Mouse (Mus musculus): ENCODE results near the gene Slc4a10. TPM values are rescaled to one million over a fixed set of nuclear protein-coding genes. Genes with fewer than 3 reads are reported as not detected.

Slc4a10 gene
- polyA plus RNA-seq, 1 experiment from 2014 or later = not detected

DNA sequence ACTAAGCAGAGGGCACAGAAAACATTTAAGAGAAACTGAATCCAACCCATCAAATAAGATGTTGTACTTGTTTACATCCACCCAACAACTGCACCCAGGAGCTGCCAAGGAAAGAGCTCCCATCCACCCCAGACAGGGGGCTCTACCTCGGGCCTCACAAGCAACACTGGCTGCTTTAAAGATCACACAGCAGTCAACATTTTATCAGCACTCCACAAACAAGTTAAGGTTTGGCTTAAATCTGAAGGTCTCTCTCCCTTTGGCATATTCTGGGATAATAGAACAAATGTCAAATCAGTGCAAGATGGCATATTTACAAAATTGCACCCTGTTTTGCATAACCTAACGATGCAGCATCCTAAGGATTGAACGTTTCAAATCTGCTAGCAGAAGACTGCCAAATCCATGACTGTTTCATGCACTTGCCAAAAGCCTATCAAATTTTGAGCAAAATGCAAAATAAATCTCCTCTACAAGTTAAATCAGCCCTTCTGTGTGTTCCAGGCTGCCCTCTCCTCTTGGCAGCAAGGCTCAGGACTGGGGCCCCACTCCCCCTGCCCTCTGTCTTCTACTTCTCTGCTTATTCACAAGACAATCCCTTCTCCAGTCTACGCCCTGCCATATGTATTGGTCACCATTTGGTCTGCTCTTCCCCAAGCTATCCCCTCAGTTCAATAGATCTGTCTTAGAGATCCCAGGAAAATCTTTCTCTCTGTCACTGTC lies 293.1 kb downstream of the Slc4a10 start:
- Histone ChIP-seq H3K36me3 (no peaks in the 10 kb centered on the region), H3K4me3 (no peak overlapping the region), H3K27ac (no peak overlapping the region), H3K27me3 (ENCODE audit: low read depth, poor library complexity, severe bottlenecking) (0 out of 2 replicates have a peak, but pooled peaks cover 4% of the 10 kb centered on the region), H3K4me1 (no peaks in the 10 kb centered on the region), H3K9me3 (replicated peaks) (no peaks in the 10 kb centered on the region)
- no peak for DNase-seq (ENCODE audit: low spot score)
- WGBS = 70% methylated on average over 4 of the region's 4 CpGs

DNA sequence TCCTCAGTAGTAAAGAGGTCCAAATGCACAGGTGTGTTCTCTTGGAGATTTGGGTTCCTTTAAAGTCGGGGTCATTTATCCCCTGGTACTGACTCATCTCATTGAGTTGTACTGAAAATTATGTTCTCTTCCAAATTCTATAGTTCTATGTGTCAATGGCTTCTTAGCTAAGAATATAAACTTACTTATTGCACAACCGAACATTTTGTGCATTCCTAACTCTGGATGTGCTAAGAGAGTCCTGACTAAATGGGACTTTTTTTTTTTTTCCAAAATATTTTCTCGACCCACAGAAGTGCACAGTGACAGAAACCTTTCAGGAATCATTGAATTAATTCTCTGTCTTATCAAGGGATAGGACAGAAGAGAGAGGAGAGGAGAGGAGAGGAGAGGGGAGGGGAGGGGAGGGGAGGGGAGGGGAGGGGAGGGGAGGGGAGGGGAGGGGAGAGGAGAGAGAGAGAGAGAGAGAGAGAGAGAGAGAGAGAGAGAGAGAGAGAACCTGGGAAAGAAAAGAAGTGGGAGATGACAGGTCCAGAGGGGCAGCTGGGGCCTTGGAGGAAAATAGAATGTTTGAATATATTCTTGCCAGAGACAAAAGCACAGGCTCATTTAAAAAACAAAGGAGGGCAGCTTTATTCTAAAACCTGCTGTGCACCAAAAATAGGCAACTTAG lies 294.9 kb downstream of the Slc4a10 start:
- no peaks in the 10 kb centered on the region for H3K9me3 ChIP-seq (replicated peaks)
- WGBS = 77% methylated on average over 3 of the region's 3 CpGs
- no peak overlapping the region for H3K4me3 ChIP-seq
- no peaks in the 10 kb centered on the region for H3K4me1 ChIP-seq
- no peak for DNase-seq (ENCODE audit: low spot score)
- H3K27ac ChIP-seq = no peak overlapping the region
- 0 out of 2 replicates have a peak, but pooled peaks cover 4% of the 10 kb centered on the region for H3K27me3 ChIP-seq (ENCODE audit: low read depth, poor library complexity, severe bottlenecking)
- H3K36me3 ChIP-seq = no peaks in the 10 kb centered on the region

DNA sequence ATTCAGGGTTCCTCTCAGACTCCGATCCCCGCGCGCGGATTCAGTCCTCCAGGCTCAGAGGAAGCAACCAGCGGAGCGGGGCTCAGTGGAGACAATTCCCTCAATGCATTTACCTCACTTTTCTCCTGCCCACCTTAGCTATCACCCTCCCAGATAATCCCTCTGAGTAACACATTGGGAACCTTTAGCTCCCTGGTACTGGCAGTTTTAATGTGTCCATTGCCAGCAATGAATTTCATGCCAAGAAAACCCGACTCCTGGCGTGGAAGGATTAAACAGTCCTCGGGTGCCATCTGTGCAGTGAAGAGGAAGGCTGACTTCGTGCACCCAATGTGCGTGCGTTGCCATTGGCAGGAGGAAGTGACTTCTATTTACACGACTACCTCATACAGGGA lies 295.5 kb downstream of the Slc4a10 start:
- no peaks in the 10 kb centered on the region for H3K4me1 ChIP-seq
- 59% methylated on average over 14 of the region's 14 CpGs for WGBS
- DNase-seq (ENCODE audit: low spot score) = no peak
- no peak overlapping the region for H3K27ac ChIP-seq
- no peaks in the 10 kb centered on the region for H3K36me3 ChIP-seq
- no peak overlapping the region for H3K4me3 ChIP-seq
- 0 out of 2 replicates have a peak, but pooled peaks cover 4% of the 10 kb centered on the region for H3K27me3 ChIP-seq (ENCODE audit: low read depth, poor library complexity, severe bottlenecking)
- H3K9me3 ChIP-seq (replicated peaks) = no peaks in the 10 kb centered on the region

DNA sequence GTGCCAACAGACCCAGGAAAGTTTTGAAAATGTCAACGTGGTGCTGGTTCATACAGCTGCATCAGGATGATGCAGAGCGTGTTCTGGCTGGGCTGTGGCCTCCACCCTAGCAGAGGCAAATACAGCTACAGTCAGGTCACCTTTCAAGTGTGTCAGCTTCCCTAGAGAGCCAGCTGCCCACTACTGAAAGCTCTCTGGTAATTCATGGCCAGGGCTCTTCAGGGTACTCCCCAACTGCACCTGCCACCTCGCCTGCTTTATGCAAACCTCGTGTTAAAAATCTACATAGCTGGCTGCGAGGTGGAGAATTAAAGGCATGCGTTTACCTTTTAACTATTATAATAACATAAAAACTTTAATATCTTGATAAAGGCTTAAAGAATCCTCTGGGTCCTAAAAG lies 298.1 kb downstream of the Slc4a10 start:
- WGBS = 60% methylated on average over 6 of the region's 6 CpGs
- H3K9me3 ChIP-seq (replicated peaks) = no peaks in the 10 kb centered on the region
- DNase-seq (ENCODE audit: low spot score) = no peak
- no peak overlapping the region for H3K27ac ChIP-seq
- H3K4me3 ChIP-seq = no peak overlapping the region
- H3K4me1 ChIP-seq = no peaks in the 10 kb centered on the region
- no peaks in the 10 kb centered on the region for H3K36me3 ChIP-seq
- H3K27me3 ChIP-seq (ENCODE audit: low read depth, poor library complexity, severe bottlenecking) = 0 out of 2 replicates have a peak, but pooled peaks cover 4% of the 10 kb centered on the region

DNA sequence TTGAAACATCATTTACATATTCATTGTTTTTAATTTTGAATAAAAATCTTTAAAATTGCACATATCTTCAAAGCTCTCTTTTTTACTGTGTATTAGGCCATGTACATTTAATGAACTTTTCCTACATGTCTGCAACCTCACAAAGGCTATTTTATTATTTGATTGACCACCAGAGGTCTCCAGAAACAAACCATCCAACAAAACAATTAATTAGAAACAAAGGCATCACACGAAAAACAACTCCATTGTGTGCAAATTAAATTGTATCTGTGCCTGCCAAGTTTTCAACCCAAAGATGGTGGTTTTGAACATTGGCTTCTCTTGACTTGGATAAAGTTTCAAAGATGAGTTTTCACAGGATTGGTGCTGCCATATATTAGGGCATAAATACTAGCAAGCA lies 300.5 kb downstream of the Slc4a10 start:
- H3K4me3 ChIP-seq = no peak overlapping the region
- no peaks in the 10 kb centered on the region for H3K4me1 ChIP-seq
- H3K27me3 ChIP-seq (ENCODE audit: low read depth, poor library complexity, severe bottlenecking) = 0 out of 2 replicates have a peak, but pooled peaks cover 3% of the 10 kb centered on the region
- DNase-seq (ENCODE audit: low spot score) = no peak
- WGBS = 35% methylated on average over 1 of the region's 1 CpGs
- H3K27ac ChIP-seq = no peak overlapping the region
- H3K9me3 ChIP-seq (replicated peaks) = no peaks in the 10 kb centered on the region
- no peaks in the 10 kb centered on the region for H3K36me3 ChIP-seq

DNA sequence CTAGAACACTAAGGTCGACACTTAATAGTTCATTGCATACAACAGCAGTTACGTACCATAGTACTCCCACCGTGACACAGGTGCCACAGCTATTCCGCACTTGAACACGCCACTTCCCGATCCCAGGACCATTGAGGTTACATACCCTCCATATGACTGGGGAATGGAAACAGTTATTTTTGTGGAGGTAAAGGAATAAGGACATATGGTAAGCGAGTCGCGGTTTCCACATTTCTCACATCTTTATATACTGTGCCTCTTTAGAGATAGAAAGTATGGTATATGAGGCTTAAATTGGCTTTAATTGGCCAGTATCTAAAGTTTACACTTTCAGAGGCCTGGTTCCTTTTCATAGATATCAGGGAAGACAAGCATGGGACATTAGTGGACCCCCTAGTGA lies 301.5 kb downstream of the Slc4a10 start:
- Histone ChIP-seq H3K4me3 (no peak overlapping the region), H3K36me3 (no peaks in the 10 kb centered on the region), H3K27ac (no peak overlapping the region), H3K9me3 (replicated peaks) (no peaks in the 10 kb centered on the region), H3K4me1 (no peaks in the 10 kb centered on the region), H3K27me3 (ENCODE audit: low read depth, poor library complexity, severe bottlenecking) (no peaks in the 10 kb centered on the region)
- DNase-seq (ENCODE audit: low spot score) = no peak
- WGBS = 96% methylated on average over 9 of the region's 9 CpGs

DNA sequence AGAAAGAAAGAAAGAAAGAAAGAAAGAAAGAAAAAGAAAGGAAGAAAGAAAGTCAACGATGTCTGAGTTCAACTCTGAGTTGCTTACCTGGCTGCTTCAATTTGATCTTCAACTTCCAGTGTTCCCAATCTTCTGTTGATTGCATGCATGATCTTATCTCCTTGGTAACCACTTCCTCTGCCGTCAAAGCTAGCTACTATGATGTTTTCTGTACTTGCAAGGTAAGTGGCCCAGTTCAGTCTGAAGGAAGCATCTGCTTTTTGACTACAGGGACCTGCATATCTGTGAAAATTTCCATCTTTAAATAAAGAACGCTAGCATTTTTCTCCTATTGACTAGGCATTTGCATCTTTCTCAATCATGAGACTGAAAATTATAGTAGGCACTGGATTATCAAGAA lies 305.8 kb downstream of the Slc4a10 start:
- no peaks in the 10 kb centered on the region for H3K36me3 ChIP-seq
- H3K4me3 ChIP-seq = no peak overlapping the region
- no peak for DNase-seq (ENCODE audit: low spot score)
- WGBS = 82% methylated on average over 3 of the region's 3 CpGs
- H3K9me3 ChIP-seq (replicated peaks) = no peaks in the 10 kb centered on the region
- H3K27me3 ChIP-seq (ENCODE audit: low read depth, poor library complexity, severe bottlenecking) = no peaks in the 10 kb centered on the region
- peaks cover 8% of the 10 kb centered on the region; the same call in 1 of the 2 replicates for H3K4me1 ChIP-seq
- no peak overlapping the region for H3K27ac ChIP-seq

DNA sequence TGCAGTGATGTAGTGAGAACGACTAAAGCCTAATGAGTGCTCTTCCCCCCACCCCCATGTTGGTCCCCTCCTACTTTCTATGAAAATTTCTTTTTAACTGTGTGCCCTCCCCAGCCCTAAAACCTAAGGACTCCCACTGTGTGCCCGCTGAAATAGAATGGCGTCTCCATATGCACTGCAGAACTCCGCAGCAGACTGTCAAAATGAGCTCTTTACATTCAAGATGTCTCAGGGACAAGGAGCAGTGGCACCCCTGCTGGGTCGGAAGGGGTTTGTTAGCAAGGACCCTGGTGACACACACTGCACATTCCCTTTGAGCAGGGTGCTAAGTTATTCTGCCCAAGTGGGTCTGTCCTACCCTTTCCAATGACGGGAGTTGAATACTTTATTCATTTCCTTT lies 309.5 kb downstream of the Slc4a10 start:
- no peak for DNase-seq (ENCODE audit: low spot score)
- Histone ChIP-seq H3K27me3 (ENCODE audit: low read depth, poor library complexity, severe bottlenecking) (no peaks in the 10 kb centered on the region), H3K27ac (no peak overlapping the region), H3K36me3 (no peaks in the 10 kb centered on the region), H3K9me3 (replicated peaks) (no peaks in the 10 kb centered on the region), H3K4me1 (peaks cover 8% of the 10 kb centered on the region; the same call in 1 of the 2 replicates), H3K4me3 (no peak overlapping the region)
- 58% methylated on average over 6 of the region's 6 CpGs for WGBS

DNA sequence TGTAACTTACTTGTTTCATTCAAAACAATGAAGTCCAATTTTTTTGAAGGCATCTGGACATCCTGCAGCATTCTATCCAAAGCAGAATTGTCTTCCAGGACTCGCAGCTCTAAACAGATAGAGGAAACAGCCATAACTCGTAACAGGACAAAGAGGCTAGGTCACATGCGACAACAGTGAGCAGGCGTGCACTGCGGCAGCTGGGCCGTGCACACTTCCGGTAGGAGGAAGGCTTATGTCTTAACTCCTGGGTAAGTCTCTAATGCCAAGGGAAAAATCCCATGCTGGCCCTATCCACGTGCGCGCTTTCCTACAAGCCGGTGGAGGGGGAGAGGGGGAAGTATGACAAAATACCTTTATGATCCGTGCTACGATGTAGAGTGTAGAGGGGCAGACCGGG lies 310.3 kb downstream of the Slc4a10 start:
- DNase-seq (ENCODE audit: low spot score) = no peak
- 91% methylated on average over 14 of the region's 14 CpGs for WGBS
- Histone ChIP-seq H3K9me3 (replicated peaks) (no peaks in the 10 kb centered on the region), H3K27me3 (ENCODE audit: low read depth, poor library complexity, severe bottlenecking) (no peaks in the 10 kb centered on the region), H3K36me3 (no peaks in the 10 kb centered on the region), H3K4me1 (peaks cover 8% of the 10 kb centered on the region; the same call in 1 of the 2 replicates), H3K27ac (no peak overlapping the region), H3K4me3 (no peak overlapping the region)

DNA sequence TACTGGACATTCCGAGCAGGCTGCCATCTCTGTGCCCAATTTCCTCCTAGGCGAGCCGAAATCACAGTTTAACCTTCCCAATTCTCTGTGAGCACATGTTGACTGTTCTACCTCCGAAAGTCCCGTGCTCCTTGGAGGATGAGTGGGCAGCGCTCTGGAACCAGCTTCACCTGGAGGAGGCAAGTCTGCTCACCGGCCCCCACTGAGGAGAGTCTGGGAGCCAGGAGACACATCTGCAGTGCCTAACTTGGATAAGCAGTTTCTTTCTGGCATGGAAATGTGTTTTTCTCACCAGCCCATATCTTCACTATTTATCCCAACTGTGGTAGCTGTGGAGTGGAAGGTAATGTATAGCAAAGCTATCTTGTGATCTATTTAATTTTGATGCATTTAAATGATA lies 311.0 kb downstream of the Slc4a10 start:
- no peak overlapping the region for H3K27ac ChIP-seq
- no peaks in the 10 kb centered on the region for H3K36me3 ChIP-seq
- peaks cover 8% of the 10 kb centered on the region; the same call in 1 of the 2 replicates for H3K4me1 ChIP-seq
- H3K9me3 ChIP-seq (replicated peaks) = no peaks in the 10 kb centered on the region
- no peak for DNase-seq (ENCODE audit: low spot score)
- 93% methylated on average over 7 of the region's 7 CpGs for WGBS
- H3K4me3 ChIP-seq = no peak overlapping the region
- H3K27me3 ChIP-seq (ENCODE audit: low read depth, poor library complexity, severe bottlenecking) = no peaks in the 10 kb centered on the region

DNA sequence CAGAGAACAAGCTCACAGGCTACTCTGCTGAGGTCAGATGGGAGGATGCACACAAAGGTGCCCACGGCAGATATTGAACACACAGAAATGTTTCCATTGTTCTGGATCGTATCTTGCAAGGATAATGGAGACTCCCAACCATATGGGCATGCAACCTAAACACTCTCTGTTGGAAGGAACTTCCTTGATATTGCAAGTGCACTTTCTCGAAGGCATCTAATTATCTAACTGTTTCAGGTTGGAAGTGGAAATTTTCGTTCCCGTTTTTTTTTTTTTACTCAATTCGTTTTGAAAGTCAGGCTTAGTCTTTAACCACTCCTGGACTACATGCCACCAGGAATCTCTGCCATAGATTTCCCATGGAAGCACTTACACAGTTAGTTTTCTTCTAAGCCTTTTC lies 314.6 kb downstream of the Slc4a10 start:
- no peaks in the 10 kb centered on the region for H3K9me3 ChIP-seq (replicated peaks)
- no peak for DNase-seq (ENCODE audit: low spot score)
- no peak overlapping the region for H3K27ac ChIP-seq
- no peaks in the 10 kb centered on the region for H3K36me3 ChIP-seq
- H3K4me3 ChIP-seq = no peak overlapping the region
- 0 out of 2 replicates have a peak, but pooled peaks cover under 1% of the 10 kb centered on the region for H3K4me1 ChIP-seq
- H3K27me3 ChIP-seq (ENCODE audit: low read depth, poor library complexity, severe bottlenecking) = no peaks in the 10 kb centered on the region
- WGBS = 84% methylated on average over 6 of the region's 6 CpGs

DNA sequence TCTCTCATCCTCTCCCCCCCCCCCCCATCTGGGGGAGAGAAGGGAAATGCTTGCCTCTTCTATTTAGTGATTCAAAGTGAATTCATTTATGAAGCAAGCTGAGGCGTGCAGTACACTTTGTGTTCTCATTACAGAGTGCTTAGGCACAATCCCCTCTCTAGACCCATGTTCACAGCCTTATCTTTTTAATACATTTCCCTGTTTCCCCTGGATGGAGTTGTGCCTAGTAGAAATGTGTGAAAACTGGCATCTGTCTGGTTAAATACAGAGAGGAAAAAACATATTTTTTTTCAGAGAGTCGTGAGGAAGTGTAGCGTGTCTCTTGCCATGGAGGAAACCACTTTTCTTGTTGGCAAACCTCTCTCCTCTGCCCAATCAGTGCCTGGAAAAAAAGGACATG lies 315.3 kb downstream of the Slc4a10 start:
- H3K27me3 ChIP-seq (ENCODE audit: low read depth, poor library complexity, severe bottlenecking) = no peaks in the 10 kb centered on the region
- no peak overlapping the region for H3K4me3 ChIP-seq
- no peaks in the 10 kb centered on the region for H3K4me1 ChIP-seq
- H3K36me3 ChIP-seq = no peaks in the 10 kb centered on the region
- no peak for DNase-seq (ENCODE audit: low spot score)
- no peak overlapping the region for H3K27ac ChIP-seq
- H3K9me3 ChIP-seq (replicated peaks) = no peaks in the 10 kb centered on the region
- WGBS = 98% methylated on average over 3 of the region's 3 CpGs

DNA sequence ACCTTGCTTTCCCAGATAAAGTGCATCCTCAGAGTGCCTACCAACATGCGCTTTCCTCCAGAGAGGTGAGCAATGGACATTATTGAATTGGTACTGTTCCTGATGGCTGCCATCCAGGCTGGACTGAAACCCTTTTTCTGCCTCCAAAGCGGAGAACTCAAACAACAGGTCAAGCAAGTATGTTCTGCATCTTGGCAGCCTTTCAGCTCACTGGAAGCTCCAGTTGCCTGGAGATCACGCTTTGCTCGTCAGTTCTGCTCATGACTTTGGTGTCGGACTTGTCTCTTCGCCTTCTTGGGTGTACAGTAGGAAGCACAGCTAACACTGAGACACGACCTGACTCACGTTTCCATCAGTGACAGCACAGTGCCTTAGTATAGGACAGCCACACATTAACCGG lies 315.9 kb downstream of the Slc4a10 start:
- Histone ChIP-seq H3K9me3 (replicated peaks) (no peaks in the 10 kb centered on the region), H3K36me3 (no peaks in the 10 kb centered on the region), H3K27me3 (ENCODE audit: low read depth, poor library complexity, severe bottlenecking) (no peaks in the 10 kb centered on the region), H3K4me3 (no peak overlapping the region), H3K27ac (no peak overlapping the region), H3K4me1 (no peaks in the 10 kb centered on the region)
- no peak for DNase-seq (ENCODE audit: low spot score)
- 93% methylated on average over 9 of the region's 9 CpGs for WGBS
